Mouse (Mus musculus): ENCODE data around the gene Lrp10. TPM values are rescaled to one million over a fixed set of nuclear protein-coding genes. Genes with fewer than 3 reads are reported as not detected.

The Lrp10 gene
- 42.1 and 42.2 TPM in 2 replicates for polyA plus RNA-seq (2015; fragmentation: Nextera tagmentation; extraction: Ambion mirVana)

- Histone ChIP-seq H3K27me3 (replicated peaks) (no peaks in the 10 kb centered on the region), H3K4me1 (peaks cover 18% of the 10 kb centered on the region), H3K27ac (replicated peaks) (peak within 1 kb of the TSS; percentile 87), H3K4me2 (peak within 1 kb of the TSS; percentile 77), H3K4me3 (peak within 1 kb of the TSS; percentile 94), H3K9ac (peak within 1 kb of the TSS; percentile 91), H3K36me3 (peaks cover 35% of the 10 kb centered on the region), H3K9me3 (no peaks in the 10 kb centered on the region)
- WGBS, result under 1% methylated on average over 35 of the region's 35 CpGs
- peak; percentile 79 for ATAC-seq (ENCODE audit: extremely low read depth, insufficient number of reproducible peaks, low FRiP score, low TSS enrichment)
These were observed at the start of gene Lrp10 for GRCm38 (mm10) chr14:54463959-54464292. TSS of gene Lrp10 (plus strand) at chr14:54464137.

- Histone ChIP-seq H3K9me3 (no peaks in the 10 kb centered on the region), H3K4me3 (no peak overlapping the region), H3K4me1 (peaks cover 45% of the 10 kb centered on the region), H3K4me2 (peak overlapping the region; percentile 22), H3K27me3 (replicated peaks) (no peaks in the 10 kb centered on the region), H3K27ac (replicated peaks) (no peak overlapping the region), H3K36me3 (no peaks in the 10 kb centered on the region), H3K9ac (peak overlapping the region; percentile 50; the same call in 1 of the 2 replicates)
- ATAC-seq (ENCODE audit: extremely low read depth, insufficient number of reproducible peaks, low FRiP score, low TSS enrichment), result no peak
- 17% methylated on average over 13 of the region's 13 CpGs for WGBS
These were observed 48.5 kb upstream of the Lrp10 start for GRCm38 (mm10) chr14:54415241-54416020.

DNA sequence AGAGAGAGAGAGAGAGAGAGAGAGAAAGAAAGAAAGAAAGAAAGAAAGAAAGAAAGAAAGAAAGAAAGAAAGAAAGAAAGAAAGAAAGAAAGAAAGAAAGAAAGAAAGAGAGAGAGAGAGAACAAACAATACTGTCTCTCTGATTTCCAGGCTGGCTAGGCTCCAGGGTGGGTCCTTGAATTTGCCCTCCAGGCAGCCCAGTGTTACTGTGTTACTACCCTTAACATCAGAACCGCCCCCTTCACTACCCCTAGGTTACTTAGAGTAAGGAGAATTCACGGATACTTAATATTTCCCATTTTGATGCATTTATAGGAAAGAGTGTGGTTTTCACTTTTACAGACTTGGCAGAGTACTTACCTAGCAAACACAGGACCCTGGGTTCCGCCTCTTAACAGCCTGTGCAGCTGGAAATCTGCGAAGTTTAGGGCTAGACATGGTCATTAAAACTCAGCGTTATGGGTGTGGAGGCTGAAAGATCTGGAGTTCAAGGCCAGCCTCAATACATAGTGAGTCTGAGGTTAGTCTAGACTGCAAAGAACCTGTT, 47.6 kb upstream of the Lrp10 start:
- WGBS, result 52% methylated on average over 5 of the region's 5 CpGs
- Histone ChIP-seq H3K4me1 (peaks cover 43% of the 10 kb centered on the region), H3K4me2 (no peak overlapping the region), H3K27me3 (replicated peaks) (no peaks in the 10 kb centered on the region), H3K9ac (no peak overlapping the region), H3K27ac (replicated peaks) (no peak overlapping the region), H3K4me3 (no peak overlapping the region), H3K9me3 (no peaks in the 10 kb centered on the region), H3K36me3 (no peaks in the 10 kb centered on the region)
- no peak for ATAC-seq (ENCODE audit: extremely low read depth, insufficient number of reproducible peaks, low FRiP score, low TSS enrichment)

GRCm38 (mm10) chr14:54416830-54417229, 47.1 kb upstream of the Lrp10 start:
- Histone ChIP-seq H3K9ac (no peak overlapping the region), H3K4me2 (peak overlapping the region; percentile 63), H3K9me3 (no peaks in the 10 kb centered on the region), H3K27me3 (replicated peaks) (no peaks in the 10 kb centered on the region), H3K4me1 (peaks cover 44% of the 10 kb centered on the region), H3K36me3 (no peaks in the 10 kb centered on the region), H3K27ac (replicated peaks) (no peak overlapping the region; the same call in 1 of the 2 replicates), H3K4me3 (peak overlapping the region; percentile 38; the same call in 1 of the 2 replicates)
- ATAC-seq (ENCODE audit: extremely low read depth, insufficient number of reproducible peaks, low FRiP score, low TSS enrichment), result no peak
- 74% methylated on average over 4 of the region's 4 CpGs for WGBS

- H3K4me3 ChIP-seq, result peak within 1 kb of the TSS; percentile 38
- H3K9me3 ChIP-seq, result no peaks in the 10 kb centered on the region
- no peaks in the 10 kb centered on the region for H3K36me3 ChIP-seq
- H3K4me1 ChIP-seq, result peaks cover 44% of the 10 kb centered on the region
- peak within 1 kb of the TSS; percentile 63 for H3K4me2 ChIP-seq
- WGBS, result 6% methylated on average over 19 of the region's 19 CpGs
- H3K9ac ChIP-seq, result peak within 1 kb of the TSS; percentile 57
- H3K27me3 ChIP-seq (replicated peaks), result no peaks in the 10 kb centered on the region
- ATAC-seq (ENCODE audit: extremely low read depth, insufficient number of reproducible peaks, low FRiP score, low TSS enrichment), result no peak
- peak within 1 kb of the TSS; percentile 46 for H3K27ac ChIP-seq (replicated peaks)
These were observed 46.3 kb upstream of the Lrp10 start, which contains the start of gene Slc7a7 for GRCm38 (mm10) chr14:54417623-54418081. TSS of gene Slc7a7 (minus strand) at chr14:54417780.

GRCm38 (mm10) chr14:54421014-54421413, 42.9 kb upstream of the Lrp10 start:
- no peaks in the 10 kb centered on the region for H3K9me3 ChIP-seq
- H3K27ac ChIP-seq (replicated peaks), result no peak overlapping the region
- H3K9ac ChIP-seq, result no peak overlapping the region
- no peaks in the 10 kb centered on the region for H3K27me3 ChIP-seq (replicated peaks)
- H3K4me1 ChIP-seq, result peaks cover 18% of the 10 kb centered on the region
- H3K36me3 ChIP-seq, result no peaks in the 10 kb centered on the region
- ATAC-seq (ENCODE audit: extremely low read depth, insufficient number of reproducible peaks, low FRiP score, low TSS enrichment), result no peak
- no peak overlapping the region for H3K4me3 ChIP-seq
- no peak overlapping the region for H3K4me2 ChIP-seq
- WGBS, result 78% methylated on average over 2 of the region's 2 CpGs

- Histone ChIP-seq H3K4me3 (no peak overlapping the region), H3K4me1 (peaks cover 24% of the 10 kb centered on the region), H3K9ac (no peak overlapping the region), H3K9me3 (no peaks in the 10 kb centered on the region), H3K27me3 (replicated peaks) (no peaks in the 10 kb centered on the region), H3K4me2 (no peak overlapping the region), H3K36me3 (peaks cover 5% of the 10 kb centered on the region; the same call in 1 of the 2 replicates), H3K27ac (replicated peaks) (no peak overlapping the region)
- no peak for ATAC-seq (ENCODE audit: extremely low read depth, insufficient number of reproducible peaks, low FRiP score, low TSS enrichment)
- 60% methylated on average over 5 of the region's 5 CpGs for WGBS
These were observed 40.5 kb upstream of the Lrp10 start for GRCm38 (mm10) chr14:54423406-54423805.

DNA sequence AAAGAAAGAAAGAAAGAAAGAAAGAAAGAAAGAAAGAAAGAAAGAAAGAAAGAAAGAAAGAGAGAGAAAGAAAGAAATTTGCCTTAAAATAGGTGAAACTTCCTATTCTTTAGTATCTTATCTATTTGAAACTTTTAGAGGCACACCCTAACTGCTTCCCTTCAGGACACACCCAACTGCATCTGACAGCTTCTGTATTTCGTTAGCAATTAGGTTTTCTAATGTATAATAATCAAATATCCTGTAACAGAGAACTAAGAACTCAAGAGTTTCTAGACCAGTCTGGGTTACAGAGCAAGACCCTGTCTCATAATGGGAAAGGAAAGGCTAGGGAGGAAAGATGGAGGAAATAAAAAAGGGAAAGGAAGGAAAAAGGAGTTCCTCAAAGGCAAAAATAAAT, 39.3 kb upstream of the Lrp10 start:
- Histone ChIP-seq H3K4me3 (no peak overlapping the region), H3K4me1 (peaks cover 36% of the 10 kb centered on the region), H3K9ac (no peak overlapping the region), H3K27me3 (replicated peaks) (no peaks in the 10 kb centered on the region), H3K27ac (replicated peaks) (no peak overlapping the region), H3K9me3 (no peaks in the 10 kb centered on the region), H3K4me2 (no peak overlapping the region), H3K36me3 (peaks cover 17% of the 10 kb centered on the region)
- 71% methylated on average over 1 of the region's 1 CpGs for WGBS
- ATAC-seq (ENCODE audit: extremely low read depth, insufficient number of reproducible peaks, low FRiP score, low TSS enrichment), result no peak

GRCm38 (mm10) chr14:54425540-54425939, 38.4 kb upstream of the Lrp10 start:
- Histone ChIP-seq H3K36me3 (peaks cover 20% of the 10 kb centered on the region), H3K4me3 (no peak overlapping the region), H3K9ac (no peak overlapping the region), H3K4me2 (peak overlapping the region; percentile 73), H3K4me1 (peaks cover 45% of the 10 kb centered on the region), H3K27ac (replicated peaks) (no peak overlapping the region), H3K27me3 (replicated peaks) (no peaks in the 10 kb centered on the region), H3K9me3 (no peaks in the 10 kb centered on the region)
- no peak for ATAC-seq (ENCODE audit: extremely low read depth, insufficient number of reproducible peaks, low FRiP score, low TSS enrichment)
- 68% methylated on average over 1 of the region's 1 CpGs for WGBS

- Histone ChIP-seq H3K27ac (replicated peaks) (peak overlapping the region; percentile 84), H3K9ac (peak overlapping the region; percentile 87), H3K36me3 (peaks cover 20% of the 10 kb centered on the region), H3K4me1 (peaks cover 47% of the 10 kb centered on the region), H3K4me2 (peak overlapping the region; percentile 73), H3K27me3 (replicated peaks) (no peaks in the 10 kb centered on the region), H3K9me3 (no peaks in the 10 kb centered on the region), H3K4me3 (peak overlapping the region; percentile 82)
- no peak for ATAC-seq (ENCODE audit: extremely low read depth, insufficient number of reproducible peaks, low FRiP score, low TSS enrichment)
- 30% methylated on average over 14 of the region's 14 CpGs for WGBS
These were observed 37.8 kb upstream of the Lrp10 start for GRCm38 (mm10) chr14:54426003-54426688.

DNA sequence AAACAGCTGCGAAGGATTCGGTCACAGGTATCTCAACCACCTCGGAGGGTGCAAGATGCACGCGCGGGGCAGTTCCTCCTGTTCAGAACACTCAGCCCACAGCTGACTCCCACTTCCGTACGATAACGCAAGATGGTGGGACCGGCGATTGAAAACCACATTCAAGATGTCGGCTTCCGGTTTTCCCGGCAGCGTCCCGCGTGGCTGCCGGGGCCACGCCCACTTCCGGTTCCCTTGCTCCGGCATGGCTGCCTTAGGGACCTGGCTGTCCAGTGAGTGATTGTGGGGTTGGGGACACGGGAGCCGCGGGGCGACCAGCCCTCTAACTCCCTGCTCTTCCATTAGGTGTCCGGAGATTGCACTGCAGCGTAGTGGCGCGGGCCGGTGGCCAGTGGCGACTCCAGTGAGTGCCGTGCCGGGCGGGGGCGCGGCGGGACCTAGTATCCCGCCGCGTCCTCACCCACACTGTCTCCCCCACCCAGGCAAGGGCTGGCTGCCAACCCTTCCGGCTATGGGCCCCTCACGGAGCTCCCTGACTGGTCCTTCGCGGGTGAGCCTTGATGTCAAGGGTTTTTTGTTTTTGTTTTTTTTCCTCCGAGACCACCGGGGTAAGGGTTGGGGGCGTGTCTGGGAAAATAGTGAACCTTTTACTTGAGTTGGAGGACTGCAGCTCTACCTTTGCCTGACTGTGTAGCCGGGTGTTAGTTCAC, 37.1 kb upstream of the Lrp10 start, which contains the start of gene Mrpl52:
TSS of gene Mrpl52 (plus strand) at position 221 of the 710 bp plus-strand sequence.
- peak within 1 kb of the TSS; percentile 82 for H3K4me3 ChIP-seq
- H3K9me3 ChIP-seq, result no peaks in the 10 kb centered on the region
- H3K27me3 ChIP-seq (replicated peaks), result no peaks in the 10 kb centered on the region
- peak within 1 kb of the TSS; percentile 84 for H3K27ac ChIP-seq (replicated peaks)
- under 1% methylated on average over 47 of the region's 48 CpGs for WGBS
- H3K36me3 ChIP-seq, result peaks cover 20% of the 10 kb centered on the region
- peak within 1 kb of the TSS; percentile 87 for H3K9ac ChIP-seq
- peak within 1 kb of the TSS; percentile 73 for H3K4me2 ChIP-seq
- peaks cover 45% of the 10 kb centered on the region for H3K4me1 ChIP-seq
- peak; percentile 60 for ATAC-seq (ENCODE audit: extremely low read depth, insufficient number of reproducible peaks, low FRiP score, low TSS enrichment)

Data from heart, embryonic 13.5 days (tissue).